Mouse (Mus musculus) cortical plate, adult 2 months (tissue): ENCODE data around the gene Sept1.

Experiments used
- CTCF ChIP-seq: fragments of 200-500 bp; IDR thresholded peaks from 2 replicates; pipeline ENCODE4 v1.5.1; 2011; ENCODE audit warnings: mild to moderate bottlenecking, control low read depth, low read length; ENCODE audit not compliant: insufficient read depth; ENCODE audit errors: extremely low read depth
- POLR2A ChIP-seq: fragments of 200-500 bp; IDR thresholded peaks from 2 replicates; pipeline ENCODE4 v1.6.1; 2011; ENCODE audit warnings: mild to moderate bottlenecking, low read length, control low read depth; ENCODE audit not compliant: insufficient read depth; ENCODE audit errors: extremely low read depth

DNA sequence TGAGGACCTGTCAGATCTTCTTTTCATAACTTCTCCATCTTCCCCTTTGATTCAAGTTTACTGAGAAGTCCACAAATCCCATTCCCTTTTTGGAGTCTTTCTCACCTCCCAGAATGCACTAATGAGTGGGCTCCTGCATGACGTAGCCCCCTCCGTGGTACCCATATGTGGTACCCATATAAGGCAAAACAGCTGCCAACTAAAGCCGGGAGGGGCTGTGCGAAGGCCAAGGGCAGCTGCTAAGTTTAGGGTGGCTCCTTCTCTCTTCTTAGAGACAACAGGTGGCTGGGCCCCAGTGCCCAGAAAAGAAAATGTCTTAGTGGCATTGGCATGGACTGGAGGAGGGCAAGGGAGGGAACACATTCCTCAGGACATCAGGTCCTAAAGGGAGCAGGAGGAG, 22.7 kb downstream of the Sept1 start:
- TF ChIP-seq CTCF (no peak), POLR2A (no peak)
